Mouse (Mus musculus): Measurements from ENCODE around the gene Mapk8. TPM values are rescaled to one million over a fixed set of nuclear protein-coding genes. Genes with fewer than 3 reads are reported as not detected.

Gene Mapk8
- polyA plus RNA-seq, 1 experiment from 2014 or later: 3.1 TPM

GRCm38 (mm10) chr14:33471331-33471730 is 24.4 kb upstream of the Mapk8 start, which contains the start of gene Frmpd2:
Gene Frmpd2 (plus strand): TSS chr14:33471696.
- Histone ChIP-seq H3K36me3 (replicated peaks; ENCODE audit: insufficient read depth, low read length) (no peaks in the 10 kb centered on the region), H3K9ac (replicated peaks) (no peak within 1 kb of the TSS), H3K4me2 (ENCODE audit: low read depth, low read length) (no peak within 1 kb of the TSS), H3K9me3 (ENCODE audit: low read length) (no peaks in the 10 kb centered on the region), H3K27me3 (ENCODE audit: insufficient read depth, low read length) (no peaks in the 10 kb centered on the region), H3K27ac (ENCODE audit: low read depth) (no peak within 1 kb of the TSS), H3K4me1 (ENCODE audit: insufficient read depth) (no peaks in the 10 kb centered on the region), H3K4me3 (ENCODE audit: low read depth, low read length) (no peak within 1 kb of the TSS)
- TF ChIP-seq EP300 (IDR thresholded peaks at IDR 0.05; ENCODE audit: low read depth): no peak
- TF ChIP-seq CTCF (IDR thresholded peaks at IDR 0.05; ENCODE audit: low read depth): no peak
- ATAC-seq (no peak), DNase-seq (no peak)
- 46% methylated on average over 3 of the region's 3 CpGs for WGBS (ENCODE audit: insufficient replicate concordance)

- Histone ChIP-seq H3K27ac (ENCODE audit: low read depth) (no peak overlapping the region), H3K4me2 (ENCODE audit: low read depth, low read length) (no peak overlapping the region), H3K36me3 (replicated peaks; ENCODE audit: insufficient read depth, low read length) (no peaks in the 10 kb centered on the region), H3K4me1 (ENCODE audit: insufficient read depth) (no peaks in the 10 kb centered on the region), H3K9ac (replicated peaks) (no peak overlapping the region), H3K9me3 (ENCODE audit: low read length) (no peaks in the 10 kb centered on the region), H3K27me3 (ENCODE audit: insufficient read depth, low read length) (no peaks in the 10 kb centered on the region), H3K4me3 (ENCODE audit: low read depth, low read length) (no peak overlapping the region)
- ATAC-seq (no peak), DNase-seq (no peak)
- no peak for TF ChIP-seq CTCF (IDR thresholded peaks at IDR 0.05; ENCODE audit: low read depth)
- TF ChIP-seq EP300 (IDR thresholded peaks at IDR 0.05; ENCODE audit: low read depth): no peak
- WGBS (ENCODE audit: insufficient replicate concordance): 71% methylated on average over 6 of the region's 6 CpGs
These were observed 20.8 kb upstream of the Mapk8 start for GRCm38 (mm10) chr14:33467766-33468165.

DNA sequence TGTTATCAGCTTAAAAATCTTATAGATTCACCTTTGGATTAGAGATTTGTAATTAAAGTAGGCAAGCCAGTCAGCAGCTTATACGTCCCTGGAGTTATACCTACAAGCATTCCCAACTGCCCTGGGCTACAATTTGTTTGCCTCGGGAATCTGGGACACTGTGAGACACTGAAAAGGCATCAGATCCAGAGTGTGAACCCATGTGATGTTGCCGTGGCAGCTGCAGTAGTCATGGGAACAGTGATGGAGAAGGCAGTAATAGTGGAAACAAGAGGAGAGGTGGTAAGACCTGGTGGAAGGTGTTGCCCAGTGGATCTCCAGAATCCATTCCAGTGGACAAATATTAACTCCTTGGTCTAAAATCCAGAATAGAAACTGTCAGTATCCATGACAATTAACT is 16.7 kb upstream of the Mapk8 start:
- no peak overlapping the region for H3K27ac ChIP-seq (ENCODE audit: low read depth)
- H3K27me3 ChIP-seq (ENCODE audit: insufficient read depth, low read length): no peaks in the 10 kb centered on the region
- ATAC-seq: no peak
- DNase-seq: no peak
- H3K9ac ChIP-seq (replicated peaks): no peak overlapping the region
- no peaks in the 10 kb centered on the region for H3K9me3 ChIP-seq (ENCODE audit: low read length)
- no peaks in the 10 kb centered on the region for H3K36me3 ChIP-seq (replicated peaks; ENCODE audit: insufficient read depth, low read length)
- TF ChIP-seq EP300 (IDR thresholded peaks at IDR 0.05; ENCODE audit: low read depth): no peak
- TF ChIP-seq CTCF (IDR thresholded peaks at IDR 0.05; ENCODE audit: low read depth): no peak
- H3K4me2 ChIP-seq (ENCODE audit: low read depth, low read length): no peak overlapping the region
- H3K4me1 ChIP-seq (ENCODE audit: insufficient read depth): no peaks in the 10 kb centered on the region
- 59% methylated on average over 3 of the region's 3 CpGs for WGBS (ENCODE audit: insufficient replicate concordance)
- H3K4me3 ChIP-seq (ENCODE audit: low read depth, low read length): no peak overlapping the region

DNA sequence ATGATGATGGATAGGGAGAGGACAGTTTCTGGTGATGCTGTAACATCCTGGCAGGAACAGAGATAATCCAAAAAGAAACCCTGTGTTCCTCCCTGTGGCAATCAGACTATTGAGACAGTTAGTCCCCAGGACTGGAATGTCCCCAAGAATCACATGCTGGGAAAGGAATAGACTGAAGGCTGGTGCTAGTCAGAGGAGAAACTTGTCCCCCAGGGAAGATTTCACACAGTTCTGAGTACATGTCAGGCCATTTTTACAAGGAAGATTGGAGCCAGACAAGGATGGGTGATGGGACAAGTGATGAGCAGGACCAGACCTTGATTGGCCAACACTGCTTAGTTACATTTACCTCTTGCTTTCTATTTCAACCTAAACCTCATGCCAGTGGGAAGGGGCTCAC is 3.4 kb upstream of the Mapk8 start:
- H3K36me3 ChIP-seq (replicated peaks; ENCODE audit: insufficient read depth, low read length): no peaks in the 10 kb centered on the region
- DNase-seq (no peak), ATAC-seq (no peak)
- no peak overlapping the region for H3K4me3 ChIP-seq (ENCODE audit: low read depth, low read length)
- H3K9ac ChIP-seq (replicated peaks): no peak overlapping the region
- TF ChIP-seq EP300 (IDR thresholded peaks at IDR 0.05; ENCODE audit: low read depth): no peak
- TF ChIP-seq CTCF (IDR thresholded peaks at IDR 0.05; ENCODE audit: low read depth): no peak
- H3K9me3 ChIP-seq (ENCODE audit: low read length): no peaks in the 10 kb centered on the region
- no peak overlapping the region for H3K27ac ChIP-seq (ENCODE audit: low read depth)
- no peaks in the 10 kb centered on the region for H3K27me3 ChIP-seq (ENCODE audit: insufficient read depth, low read length)
- no peak overlapping the region for H3K4me2 ChIP-seq (ENCODE audit: low read depth, low read length)
- H3K4me1 ChIP-seq (ENCODE audit: insufficient read depth): peaks cover 4% of the 10 kb centered on the region

GRCm38 (mm10) chr14:33449296-33449840 is 2.4 kb upstream of the Mapk8 start:
- Histone ChIP-seq H3K36me3 (replicated peaks; ENCODE audit: insufficient read depth, low read length) (no peaks in the 10 kb centered on the region), H3K9me3 (ENCODE audit: low read length) (no peaks in the 10 kb centered on the region), H3K4me1 (ENCODE audit: insufficient read depth) (peaks cover 5% of the 10 kb centered on the region), H3K9ac (replicated peaks) (no peak overlapping the region), H3K27ac (ENCODE audit: low read depth) (no peak overlapping the region), H3K4me3 (ENCODE audit: low read depth, low read length) (no peak overlapping the region), H3K4me2 (ENCODE audit: low read depth, low read length) (no peak overlapping the region), H3K27me3 (ENCODE audit: insufficient read depth, low read length) (no peaks in the 10 kb centered on the region)
- no peak for DNase-seq
- TF ChIP-seq EP300 (IDR thresholded peaks at IDR 0.05; ENCODE audit: low read depth): no peak
- TF ChIP-seq CTCF (IDR thresholded peaks at IDR 0.05; ENCODE audit: low read depth): no peak
- WGBS (ENCODE audit: insufficient replicate concordance): 87% methylated on average over 2 of the region's 2 CpGs
- no peak for ATAC-seq

GRCm38 (mm10) chr14:33448276-33448675 is 1.3 kb upstream of the Mapk8 start:
- ATAC-seq: no peak
- 76% methylated on average over 4 of the region's 4 CpGs for WGBS (ENCODE audit: insufficient replicate concordance)

More at GRCm38 (mm10) chr14:33448276-33448675, 1.3 kb upstream of the Mapk8 start:
- DNase-seq: no peak
- peaks cover 11% of the 10 kb centered on the region for H3K4me1 ChIP-seq (ENCODE audit: insufficient read depth)
- H3K4me3 ChIP-seq (ENCODE audit: low read depth, low read length): no peak overlapping the region
- H3K27me3 ChIP-seq (ENCODE audit: insufficient read depth, low read length): no peaks in the 10 kb centered on the region
- TF ChIP-seq EP300 (IDR thresholded peaks at IDR 0.05; ENCODE audit: low read depth) (no peak), CTCF (IDR thresholded peaks at IDR 0.05; ENCODE audit: low read depth) (no peak)
- H3K4me2 ChIP-seq (ENCODE audit: low read depth, low read length): no peak overlapping the region
- H3K9me3 ChIP-seq (ENCODE audit: low read length): no peaks in the 10 kb centered on the region
- H3K27ac ChIP-seq (ENCODE audit: low read depth): no peak overlapping the region
- no peaks in the 10 kb centered on the region for H3K36me3 ChIP-seq (replicated peaks; ENCODE audit: insufficient read depth, low read length)
- H3K9ac ChIP-seq (replicated peaks): no peak overlapping the region

Measured in liver, postnatal 0 days (tissue).